Mouse (Mus musculus) neural tube, embryonic 13.5 days (tissue): ENCODE data around the gene Eid3. TPM values are rescaled to one million over a fixed set of nuclear protein-coding genes. Genes with fewer than 3 reads are reported as not detected.

ENCODE experiments used
- ATAC-seq: fragments of 200-750 bp; cut with Nextera tagmentation; 2 replicates; pipeline ENCODE4 v1.8.0; 2017; ENCODE audit warnings: low read depth, mild to moderate bottlenecking, moderate TSS enrichment, moderate library complexity
- H3K27ac ChIP-seq: fragments of 300-500 bp; sonication (generic); replicated peaks from 2 replicates; pipeline ENCODE4 v1.5.1; 2015; ENCODE audit warnings: moderate library complexity, mild to moderate bottlenecking, inconsistent platforms
- H3K27me3 ChIP-seq: fragments of 300-500 bp; sonication (generic); 2 replicates; pipeline ENCODE4 v1.6.1; 2015; ENCODE audit warnings: mild to moderate bottlenecking, inconsistent platforms
- H3K36me3 ChIP-seq: fragments of 300-500 bp; sonication (generic); 2 replicates; pipeline ENCODE4 v1.6.1; 2015; ENCODE audit warnings: mild to moderate bottlenecking, inconsistent platforms
- H3K4me1 ChIP-seq: fragments of 300-500 bp; sonication (generic); replicated peaks from 2 replicates; pipeline ENCODE4 v1.6.1; 2015; ENCODE audit warnings: inconsistent platforms
- H3K4me2 ChIP-seq: fragments of 300-500 bp; sonication (generic); 2 replicates; pipeline ENCODE4 v1.6.1; 2015; ENCODE audit warnings: inconsistent platforms, mild to moderate bottlenecking, moderate library complexity
- H3K4me3 ChIP-seq: fragments of 300-500 bp; sonication (generic); 2 replicates; pipeline ENCODE4 v1.5.1; 2015; ENCODE audit warnings: mild to moderate bottlenecking, inconsistent platforms
- H3K9ac ChIP-seq: fragments of 300-500 bp; sonication (generic); 2 replicates; pipeline ENCODE4 v1.6.1; 2015; ENCODE audit warnings: moderate library complexity, mild to moderate bottlenecking, inconsistent platforms
- H3K9me3 ChIP-seq: fragments of 300-500 bp; sonication (generic); 2 replicates; pipeline ENCODE4 v1.6.1; 2016; ENCODE audit warnings: inconsistent platforms
- WGBS: fragments of 180-500 bp; shearing (Covaris S2); methylation state at CpG from one replicate; pipeline ENCODE4 v1.1.7; 2015; 5-methylcytosine and 5-hydroxymethylcytosine counted together
- polyA plus RNA-seq: library from polyadenylated mRNA; unstranded; fragments of >200 nt; fragmentation: Nextera tagmentation; extraction: Ambion mirVana; gene quantifications from 2 replicates; pipeline ENCODE4 v1.2.1, GENCODE M21; 2015

Eid3 gene
- polyA plus RNA-seq, 1 experiment from 2014 or later: 0.24 TPM

DNA sequence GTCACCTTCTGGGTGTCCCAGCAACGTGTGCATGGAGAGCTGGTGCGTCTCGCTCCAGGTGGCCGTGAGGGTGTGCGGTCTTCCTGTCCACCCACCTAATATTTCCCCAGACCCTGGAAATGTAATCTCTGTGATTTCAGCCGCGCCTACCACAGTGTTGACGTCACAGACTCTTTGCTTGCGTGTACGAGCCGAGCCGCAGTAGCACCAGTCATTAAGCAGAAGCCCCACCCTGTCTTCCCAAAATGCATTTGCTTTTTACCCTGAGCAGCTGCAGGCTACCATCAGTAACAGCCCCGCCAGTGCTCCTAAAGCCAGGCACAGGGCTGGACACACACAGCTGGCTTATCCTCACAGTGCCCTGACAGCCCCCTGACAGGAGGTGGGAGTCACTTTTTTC, 31.5 kb downstream of the Eid3 start:
- WGBS: 94% methylated on average over 13 of the region's 13 CpGs
- Histone ChIP-seq H3K27me3 (no peaks in the 10 kb centered on the region), H3K36me3 (peaks cover 52% of the 10 kb centered on the region), H3K4me3 (no peak overlapping the region), H3K27ac (no peak overlapping the region), H3K9me3 (no peaks in the 10 kb centered on the region), H3K4me1 (peaks cover 28% of the 10 kb centered on the region), H3K4me2 (no peak overlapping the region), H3K9ac (no peak overlapping the region)
- ATAC-seq: no peak

DNA sequence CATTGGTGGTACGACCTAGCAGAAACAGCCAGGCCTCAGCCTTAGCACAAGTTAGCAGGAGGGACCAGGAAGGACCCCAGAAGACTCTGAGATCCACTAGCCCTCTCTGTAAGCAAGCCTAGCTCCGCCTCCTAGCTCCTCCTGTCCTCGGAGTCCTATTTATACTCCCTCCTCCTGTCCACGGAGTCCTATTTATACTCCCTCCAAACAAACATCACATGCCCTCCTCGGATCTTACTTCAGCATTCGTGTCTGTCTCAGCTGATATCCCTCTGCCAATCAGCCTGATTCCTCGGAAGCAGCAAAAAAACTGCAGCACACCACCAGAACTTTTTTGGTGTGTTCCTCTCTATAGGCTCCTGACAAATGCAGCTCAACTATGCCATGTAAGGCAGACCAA, 32.5 kb downstream of the Eid3 start:
- no peak overlapping the region for H3K4me3 ChIP-seq
- no peaks in the 10 kb centered on the region for H3K9me3 ChIP-seq
- H3K27ac ChIP-seq: no peak overlapping the region
- ATAC-seq: no peak
- no peak overlapping the region for H3K9ac ChIP-seq
- H3K27me3 ChIP-seq: no peaks in the 10 kb centered on the region
- no peak overlapping the region for H3K4me2 ChIP-seq
- peaks cover 19% of the 10 kb centered on the region for H3K4me1 ChIP-seq
- H3K36me3 ChIP-seq: peaks cover 43% of the 10 kb centered on the region
- 61% methylated on average over 7 of the region's 7 CpGs for WGBS

DNA sequence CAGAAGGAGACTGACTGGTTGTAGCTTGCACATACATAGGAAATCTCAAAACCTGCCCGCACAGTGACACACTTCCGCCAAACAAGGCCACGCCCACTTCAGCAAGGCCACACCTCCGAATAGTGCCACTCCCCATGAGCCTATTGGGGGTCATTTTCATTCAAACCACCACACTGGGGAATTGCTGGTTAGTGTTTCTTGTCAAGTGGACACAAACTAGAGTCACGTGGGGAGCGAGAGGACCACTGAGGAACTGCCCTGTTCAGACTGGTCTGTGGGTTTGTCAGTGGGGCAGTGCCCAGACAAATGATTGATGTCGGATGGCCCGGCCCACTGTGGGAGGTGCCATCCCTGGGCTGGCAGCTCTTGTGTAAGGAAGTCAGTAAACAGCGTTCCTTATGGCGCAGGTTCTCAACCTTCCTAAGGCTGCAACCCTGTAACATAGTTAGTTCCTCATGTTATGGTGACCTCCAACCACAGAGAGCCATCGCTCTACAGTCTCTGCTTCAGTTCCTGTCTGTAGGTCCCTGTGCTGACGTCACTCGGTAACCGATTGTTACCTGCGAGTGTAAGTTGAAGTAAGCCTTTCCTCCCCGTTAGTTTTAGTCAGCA, 33.5 kb downstream of the Eid3 start:
- peak; percentile 49 for ATAC-seq
- 41% methylated on average over 16 of the region's 16 CpGs for WGBS
- Histone ChIP-seq H3K4me1 (peaks cover 16% of the 10 kb centered on the region), H3K4me2 (peak overlapping the region; percentile 23), H3K9ac (0 out of 2 replicates have a peak overlapping the region, but pooled peaks have one; percentile 41), H3K27me3 (no peaks in the 10 kb centered on the region), H3K4me3 (no peak overlapping the region; the same call in 1 of the 2 replicates), H3K36me3 (peaks cover 33% of the 10 kb centered on the region), H3K27ac (peak overlapping the region; percentile 64), H3K9me3 (no peaks in the 10 kb centered on the region)

DNA sequence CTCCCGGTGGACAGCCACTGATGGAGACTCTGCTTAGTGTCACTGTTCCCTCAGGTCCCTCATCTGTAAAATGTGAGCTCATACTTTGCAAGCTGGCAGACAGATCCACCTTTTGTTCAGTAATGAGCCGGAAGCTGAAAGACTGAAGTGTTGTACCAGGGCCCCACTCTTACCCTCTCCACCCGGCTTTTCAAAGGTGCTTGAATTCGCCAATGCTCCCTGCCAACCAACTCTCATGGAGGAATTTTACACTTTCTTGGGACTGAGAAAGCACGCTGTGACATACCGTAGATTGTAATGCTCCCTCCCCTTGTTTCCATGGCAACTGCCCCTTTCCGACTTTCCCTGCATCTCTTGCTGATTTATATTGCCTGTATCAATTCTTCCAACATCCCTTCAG, 34.1 kb downstream of the Eid3 start:
- peak; percentile 51 for ATAC-seq
- no peaks in the 10 kb centered on the region for H3K9me3 ChIP-seq
- H3K4me2 ChIP-seq: peak overlapping the region; percentile 23
- H3K27ac ChIP-seq: peak overlapping the region; percentile 64
- peaks cover 16% of the 10 kb centered on the region for H3K4me1 ChIP-seq
- H3K36me3 ChIP-seq: peaks cover 27% of the 10 kb centered on the region
- H3K4me3 ChIP-seq: no peak overlapping the region; the same call in 1 of the 2 replicates
- WGBS: 11% methylated on average over 7 of the region's 7 CpGs
- 0 out of 2 replicates have a peak overlapping the region, but pooled peaks have one; percentile 41 for H3K9ac ChIP-seq
- H3K27me3 ChIP-seq: no peaks in the 10 kb centered on the region

DNA sequence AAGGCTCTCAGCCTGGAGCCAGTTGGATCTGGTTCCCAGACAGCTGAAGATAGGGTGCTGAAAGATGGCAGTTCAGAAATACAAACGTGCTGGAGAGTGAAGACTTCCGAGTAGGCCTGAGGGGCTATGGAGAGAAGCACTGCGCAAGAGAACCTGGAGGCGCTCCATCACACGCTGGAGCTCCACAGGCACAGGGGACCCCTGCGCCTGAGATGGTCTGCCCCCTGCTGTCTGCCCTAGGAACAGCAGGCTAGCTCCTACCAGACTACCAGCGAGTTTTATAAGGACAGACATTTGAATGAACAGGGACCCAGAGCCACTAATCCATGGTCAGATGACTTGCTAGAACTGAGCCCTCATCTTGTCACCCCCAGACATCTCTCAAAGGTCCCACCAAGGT, 35.0 kb downstream of the Eid3 start:
- peaks cover 16% of the 10 kb centered on the region for H3K4me1 ChIP-seq
- H3K4me3 ChIP-seq: no peak overlapping the region
- peak overlapping the region; percentile 33; the same call in 1 of the 2 replicates for H3K27ac ChIP-seq
- no peaks in the 10 kb centered on the region for H3K27me3 ChIP-seq
- H3K9ac ChIP-seq: no peak overlapping the region
- ATAC-seq: peak; percentile 45; the same call in 1 of the 2 replicates
- H3K36me3 ChIP-seq: peaks cover 18% of the 10 kb centered on the region
- 3% methylated on average over 7 of the region's 7 CpGs for WGBS
- no peaks in the 10 kb centered on the region for H3K9me3 ChIP-seq
- H3K4me2 ChIP-seq: no peak overlapping the region

DNA sequence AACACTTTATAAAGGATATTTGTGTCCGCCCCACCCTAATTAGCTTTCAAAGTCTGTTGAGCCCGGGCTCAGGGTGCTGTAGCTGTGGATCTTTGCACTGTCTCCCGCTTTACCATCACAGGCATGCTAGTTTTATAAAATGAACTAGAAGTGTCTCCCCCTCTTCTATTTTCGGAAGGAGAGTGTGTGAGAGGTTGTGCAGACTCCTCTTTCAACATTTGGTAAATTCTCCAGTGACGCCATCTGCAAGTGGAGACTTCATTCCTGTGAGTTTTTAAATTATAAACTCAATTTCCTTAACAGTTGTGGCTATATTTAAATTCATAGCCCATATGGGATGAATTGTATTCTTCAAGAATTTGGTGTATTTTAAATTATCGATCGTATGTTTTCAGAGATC, 42.1 kb downstream of the Eid3 start:
- WGBS: 86% methylated on average over 7 of the region's 7 CpGs
- Histone ChIP-seq H3K27ac (no peak overlapping the region), H3K4me3 (no peak overlapping the region), H3K27me3 (0 out of 2 replicates have a peak, but pooled peaks cover 3% of the 10 kb centered on the region), H3K9me3 (no peaks in the 10 kb centered on the region), H3K4me2 (no peak overlapping the region), H3K4me1 (peaks cover 4% of the 10 kb centered on the region), H3K36me3 (no peaks in the 10 kb centered on the region), H3K9ac (no peak overlapping the region)
- ATAC-seq: no peak

DNA sequence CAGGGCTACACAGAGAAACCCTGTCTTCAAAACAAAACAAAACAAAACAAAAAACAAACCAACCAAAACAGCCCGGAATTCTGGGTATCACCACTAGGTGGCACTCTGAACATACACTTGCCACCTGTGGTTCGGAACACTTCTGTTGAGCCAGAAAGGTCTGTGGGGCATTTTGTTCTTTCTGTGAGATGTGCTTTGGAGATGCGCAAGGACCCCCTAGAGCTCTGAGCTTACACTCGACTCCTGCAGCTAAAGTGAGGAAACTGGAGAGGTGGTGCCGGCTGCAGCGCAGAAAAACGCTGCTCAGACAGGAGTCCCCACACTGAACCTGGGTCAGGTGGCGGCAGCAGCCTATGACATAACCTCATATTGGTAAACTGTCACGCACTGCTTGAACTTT, 43.0 kb downstream of the Eid3 start:
- 19% methylated on average over 9 of the region's 9 CpGs for WGBS
- Histone ChIP-seq H3K4me3 (no peak overlapping the region), H3K4me1 (peaks cover 4% of the 10 kb centered on the region), H3K27me3 (0 out of 2 replicates have a peak, but pooled peaks cover 3% of the 10 kb centered on the region), H3K9me3 (no peaks in the 10 kb centered on the region), H3K36me3 (no peaks in the 10 kb centered on the region), H3K4me2 (peak overlapping the region; percentile 41), H3K27ac (no peak overlapping the region), H3K9ac (no peak overlapping the region)
- ATAC-seq: peak; percentile 49; the same call in 1 of the 2 replicates

DNA sequence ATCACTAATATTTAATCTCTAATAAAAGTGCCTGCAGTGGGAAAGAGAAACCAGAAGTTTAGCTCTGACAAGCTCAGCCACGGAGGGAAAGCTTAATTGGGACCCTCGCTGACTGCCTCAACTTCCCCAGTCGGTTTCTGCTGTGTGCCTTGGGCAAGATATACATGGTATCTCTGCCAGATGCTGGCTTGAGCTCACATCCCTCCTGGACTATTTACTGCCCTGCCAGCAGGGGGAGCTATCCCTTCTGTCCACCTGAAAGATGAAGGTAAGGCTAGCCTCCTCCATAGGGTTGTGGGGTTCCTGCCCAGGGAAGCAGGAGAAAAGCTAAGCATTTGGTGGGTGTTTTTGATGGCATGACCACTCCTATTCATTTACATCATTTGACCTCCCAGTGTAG, 43.8 kb downstream of the Eid3 start:
- no peak for ATAC-seq

DNA sequence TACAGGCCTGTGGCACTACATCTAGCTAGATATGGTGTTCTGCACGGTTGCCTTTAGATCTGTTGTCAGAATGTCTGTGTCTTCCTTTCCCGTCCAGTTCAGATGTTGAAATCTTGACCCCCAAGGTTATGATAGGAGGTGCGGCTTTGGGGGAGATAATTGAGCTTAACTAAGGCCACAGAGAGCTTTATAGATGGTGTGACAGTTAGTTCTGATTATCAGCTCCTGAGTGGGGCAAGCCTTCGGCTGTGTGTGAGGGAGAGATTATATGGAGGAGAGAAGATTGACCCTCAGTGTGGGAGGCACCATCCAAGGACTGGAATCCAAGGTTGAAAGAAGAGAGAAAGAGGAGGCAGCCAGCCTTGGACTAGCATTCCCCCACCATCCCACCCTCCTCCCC, 46.8 kb downstream of the Eid3 start:
- WGBS: 74% methylated on average over 4 of the region's 4 CpGs
- H3K4me3 ChIP-seq: no peak overlapping the region
- peaks cover 4% of the 10 kb centered on the region for H3K4me1 ChIP-seq
- 0 out of 2 replicates have a peak, but pooled peaks cover 3% of the 10 kb centered on the region for H3K27me3 ChIP-seq
- no peak overlapping the region for H3K9ac ChIP-seq
- H3K4me2 ChIP-seq: no peak overlapping the region
- H3K36me3 ChIP-seq: no peaks in the 10 kb centered on the region
- ATAC-seq: no peak
- H3K9me3 ChIP-seq: no peaks in the 10 kb centered on the region
- H3K27ac ChIP-seq: no peak overlapping the region

More for the DNA sequence above, 43.8 kb downstream of the Eid3 start:
- Histone ChIP-seq H3K36me3 (no peaks in the 10 kb centered on the region), H3K27ac (no peak overlapping the region), H3K27me3 (0 out of 2 replicates have a peak, but pooled peaks cover 3% of the 10 kb centered on the region), H3K9me3 (no peaks in the 10 kb centered on the region), H3K4me1 (peaks cover 4% of the 10 kb centered on the region), H3K4me2 (no peak overlapping the region), H3K4me3 (no peak overlapping the region), H3K9ac (no peak overlapping the region)
- 78% methylated on average over 3 of the region's 3 CpGs for WGBS

DNA sequence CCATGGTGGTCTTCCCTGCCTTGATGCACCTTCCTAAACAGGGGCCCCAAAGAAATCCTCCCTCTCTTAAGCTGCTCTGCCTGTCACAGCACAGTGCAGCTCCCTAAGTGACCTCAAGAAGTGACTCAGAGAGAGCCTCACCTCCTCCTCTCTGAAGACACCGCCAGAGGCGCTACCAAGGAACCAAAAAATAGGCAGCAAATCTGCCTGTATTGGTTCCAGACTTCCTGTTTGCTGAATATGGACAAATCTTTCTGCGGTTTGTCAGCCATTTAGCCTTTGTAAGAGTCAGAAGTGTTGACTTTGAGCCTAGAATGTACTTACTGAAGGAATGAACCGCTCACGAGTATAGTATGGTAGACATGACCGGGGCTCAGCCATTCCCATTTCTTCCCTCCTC, 47.3 kb downstream of the Eid3 start:
- no peaks in the 10 kb centered on the region for H3K9me3 ChIP-seq
- no peak for ATAC-seq
- no peaks in the 10 kb centered on the region for H3K36me3 ChIP-seq
- no peak overlapping the region for H3K9ac ChIP-seq
- H3K4me2 ChIP-seq: no peak overlapping the region
- 89% methylated on average over 6 of the region's 6 CpGs for WGBS
- 0 out of 2 replicates have a peak, but pooled peaks cover 3% of the 10 kb centered on the region for H3K27me3 ChIP-seq
- H3K4me3 ChIP-seq: no peak overlapping the region
- H3K4me1 ChIP-seq: peaks cover 4% of the 10 kb centered on the region
- no peak overlapping the region for H3K27ac ChIP-seq
